Mouse (Mus musculus) olfactory bulb, adult 2 months (tissue): Measurements from ENCODE around the gene Gm973.

Source experiments
- CTCF ChIP-seq: fragments of 200-500 bp; IDR thresholded peaks from 2 replicates; pipeline ENCODE4 v1.5.1; 2012; ENCODE audit warnings: low read depth, mild to moderate bottlenecking, low read length, moderate library complexity; ENCODE audit not compliant: insufficient read depth
- POLR2A ChIP-seq: fragments of 200-500 bp; IDR thresholded peaks from 2 replicates; pipeline ENCODE4 v1.6.1; 2012; ENCODE audit warnings: mild to moderate bottlenecking, low read depth, low read length, moderate library complexity; ENCODE audit not compliant: insufficient read depth

DNA sequence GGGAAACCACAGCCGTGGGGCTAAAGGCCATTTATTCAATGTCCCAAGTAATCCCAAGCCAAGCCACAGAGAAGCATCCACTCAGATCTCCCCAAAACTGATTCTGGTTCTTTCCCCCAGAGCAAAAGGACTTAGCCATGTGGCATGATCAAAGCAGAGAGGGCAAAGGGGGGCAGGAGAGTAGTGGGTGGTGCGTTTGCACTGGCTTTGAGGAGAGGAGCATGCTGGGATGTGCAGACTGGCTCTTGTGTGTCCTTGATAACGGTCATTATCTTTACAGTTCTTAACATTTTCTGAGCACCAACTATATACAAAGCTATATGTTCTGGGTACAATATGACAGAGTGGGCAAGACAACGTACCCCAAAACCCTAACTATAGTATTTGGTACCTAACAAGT is 23.6 kb upstream of the Gm973 start:
- TF ChIP-seq CTCF (no peak), POLR2A (no peak)
